Mouse (Mus musculus): ENCODE results near the gene Dbndd2.

Gene Dbndd2

GRCm38 (mm10) chr2:164542598-164542997 lies 56.7 kb downstream of the Dbndd2 start:
- Histone ChIP-seq H3K4me1 (replicated peaks; ENCODE audit: low read depth, low read length) (peaks cover 14% of the 10 kb centered on the region), H3K9me3 (ENCODE audit: low read length) (peaks cover 12% of the 10 kb centered on the region), H3K4me3 (replicated peaks; ENCODE audit: low read length) (no peak overlapping the region), H3K27me3 (ENCODE audit: insufficient read depth, low read length) (peaks cover 11% of the 10 kb centered on the region), H3K36me3 (ENCODE audit: insufficient read depth, low read length) (no peaks in the 10 kb centered on the region)
- TF ChIP-seq CTCF (conservative IDR thresholded peaks at IDR 0.05; ENCODE audit: low read length) (no peak), NANOG (IDR thresholded peaks at IDR 0.05; ENCODE audit: borderline replicate concordance, low read length) (no peak), POU5F1 (IDR thresholded peaks at IDR 0.05; ENCODE audit: borderline replicate concordance, low read length) (no peak)
